Mouse (Mus musculus) lung, adult 2 months (tissue): ENCODE measurements around the gene Kdm8.

Experiments
- CTCF ChIP-seq: fragments of 200-500 bp; IDR thresholded peaks from 2 replicates; pipeline ENCODE4 v1.5.1; 2011; ENCODE audit warnings: mild to moderate bottlenecking, low read length, control low read depth; ENCODE audit not compliant: insufficient read depth
- POLR2A ChIP-seq: fragments of 200-500 bp; IDR thresholded peaks from 2 replicates; pipeline ENCODE4 v1.6.1; 2011; ENCODE audit warnings: low read depth, mild to moderate bottlenecking, control low read depth, low read length, borderline replicate concordance; ENCODE audit errors: extremely low read depth

- no peak for TF ChIP-seq POLR2A
- no peak for TF ChIP-seq CTCF
These were observed 2.2 kb upstream of the Kdm8 start for GRCm38 (mm10) chr7:125442323-125442722.
